Mouse (Mus musculus): ENCODE measurements around the gene Lypd6.

The Lypd6 gene

DNA sequence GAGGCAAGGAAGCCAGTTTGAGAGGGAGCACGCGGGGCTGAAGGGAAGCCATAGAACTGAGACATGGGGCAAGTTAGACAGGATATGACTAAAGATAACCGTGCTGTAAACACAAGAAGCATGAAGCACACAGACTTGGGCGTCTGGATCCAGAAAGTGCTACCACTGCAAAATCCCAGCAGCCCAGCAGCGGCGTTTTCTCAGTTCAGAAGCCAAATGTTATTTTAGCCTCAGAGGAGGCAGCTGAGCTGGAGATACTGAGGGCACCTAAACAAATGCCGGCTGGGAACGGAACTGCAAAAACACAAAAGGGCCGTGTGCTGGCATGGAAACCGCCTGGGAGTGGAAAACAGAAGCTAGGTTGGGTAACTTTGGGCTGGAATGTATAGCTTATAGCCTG is 43.9 kb downstream of the Lypd6 start:
- DNase-seq (ENCODE audit: low read depth, low spot score), result no peak

DNA sequence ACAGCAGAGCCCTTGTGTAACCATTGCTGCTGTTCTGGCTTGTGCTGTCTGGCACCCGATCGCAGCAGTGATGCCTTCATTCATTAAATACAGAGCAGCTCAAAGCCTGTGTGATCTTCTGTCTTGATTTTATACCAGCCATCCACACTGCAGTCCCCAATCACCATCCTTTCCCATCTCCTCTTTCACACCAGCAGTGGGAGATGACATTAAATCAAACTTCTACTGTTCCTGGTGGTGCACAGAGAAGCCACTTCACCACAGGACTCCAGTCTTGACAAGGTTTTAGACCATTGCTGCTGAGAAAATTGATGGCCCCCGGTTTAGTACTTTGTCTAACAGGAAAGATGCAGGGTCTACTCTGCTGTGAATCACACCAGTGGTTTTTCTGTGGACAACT is 44.9 kb downstream of the Lypd6 start:
- DNase-seq (ENCODE audit: low read depth, low spot score), result no peak

DNA sequence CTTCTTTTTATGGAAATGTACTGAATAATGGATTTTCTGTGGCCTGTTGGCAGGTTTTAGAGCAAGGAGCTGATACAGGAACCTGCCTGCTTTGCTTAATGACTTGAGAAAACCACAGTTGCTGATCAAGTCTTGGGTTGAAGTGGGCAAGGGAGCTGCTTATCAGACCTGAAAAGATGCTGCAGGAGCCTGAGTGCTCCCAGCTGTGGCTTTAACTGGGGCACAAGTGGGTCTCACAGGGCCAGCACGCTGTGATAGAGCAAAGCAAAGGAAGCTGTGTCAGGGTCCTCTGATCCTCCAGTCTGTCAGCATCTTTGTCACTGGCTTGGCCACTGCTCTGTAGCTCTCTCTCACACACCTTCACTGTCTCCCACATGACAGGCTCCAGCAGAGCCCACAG is 45.4 kb downstream of the Lypd6 start:
- DNase-seq (ENCODE audit: low read depth, low spot score), result no peak

DNA sequence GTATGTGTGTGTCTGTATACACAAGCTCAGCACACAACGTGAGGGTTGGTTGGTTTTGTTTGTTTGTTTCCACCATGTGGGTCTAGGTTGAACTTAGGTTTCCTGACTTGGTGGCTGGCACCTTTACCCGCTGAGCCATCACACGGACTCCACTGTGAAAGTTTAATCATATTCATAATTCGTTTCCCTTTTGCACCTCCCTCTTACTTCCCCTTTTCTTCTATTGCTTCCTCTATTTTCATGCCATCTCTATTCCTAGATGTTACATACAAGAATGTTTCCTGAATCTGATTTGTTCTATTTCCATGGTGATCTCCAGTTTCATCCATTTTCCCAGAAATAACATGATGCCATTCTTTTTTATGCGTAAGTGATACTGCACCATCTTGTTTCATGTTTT is 46.2 kb downstream of the Lypd6 start:
- no peak for DNase-seq (ENCODE audit: low read depth, low spot score)

DNA sequence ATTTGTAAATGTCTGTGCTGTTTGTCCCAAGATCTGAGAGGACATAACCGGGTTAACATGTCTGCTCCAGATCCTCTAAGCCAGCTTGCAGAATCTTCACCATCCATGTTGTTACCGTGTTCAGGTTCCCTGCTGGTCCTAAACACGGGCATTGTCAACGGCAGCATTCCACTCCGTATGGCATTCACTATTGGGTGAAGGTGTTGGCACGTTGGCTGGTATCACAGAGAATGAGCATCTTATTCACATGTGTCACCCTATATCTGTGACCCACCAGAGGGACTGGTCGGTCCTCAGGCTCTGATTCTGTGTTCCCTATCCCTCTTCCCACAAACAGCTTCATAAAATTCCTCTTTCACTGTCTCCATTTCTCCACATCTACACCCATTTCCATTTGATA is 52.9 kb downstream of the Lypd6 start:
- DNase-seq (ENCODE audit: low read depth, low spot score), result no peak

DNA sequence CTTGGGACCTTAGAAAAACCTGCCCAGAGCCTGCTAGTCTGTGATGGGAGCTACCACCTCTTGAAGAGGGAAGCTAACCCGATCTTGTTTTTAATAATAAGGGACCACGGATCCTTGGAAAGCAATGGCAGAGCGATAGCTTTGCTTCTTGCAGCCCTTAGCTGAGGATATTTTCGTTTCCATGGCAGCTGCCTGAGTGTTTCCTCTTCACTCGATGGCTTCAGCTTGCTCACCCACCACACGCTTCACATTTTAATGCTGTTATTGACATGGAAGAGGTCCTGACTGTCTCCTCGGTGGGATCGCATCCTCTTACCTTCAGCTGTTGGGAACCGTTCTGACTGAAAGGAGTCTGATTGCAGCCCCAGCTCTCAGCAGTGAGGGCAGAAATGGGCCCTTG is 54.6 kb downstream of the Lypd6 start:
- DNase-seq (ENCODE audit: low read depth, low spot score), result no peak

DNA sequence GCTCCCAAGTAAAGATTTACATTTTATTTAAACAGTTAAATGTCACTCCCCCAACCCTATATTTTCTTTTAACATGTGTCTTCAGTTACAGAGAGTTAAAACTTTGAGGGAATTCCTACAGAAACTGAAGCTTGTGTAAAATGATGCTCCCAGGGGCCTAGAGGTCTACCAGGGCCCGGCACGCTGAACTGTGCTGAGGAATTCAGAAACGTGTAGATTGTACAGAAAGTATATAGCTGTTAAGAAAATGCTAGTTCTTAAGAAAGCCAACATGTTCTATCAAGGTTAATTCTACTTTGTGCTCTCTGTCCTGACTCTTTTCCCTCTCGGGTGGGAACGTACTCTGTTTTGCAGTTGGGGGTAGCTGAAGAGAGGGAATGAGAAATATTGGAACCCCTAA is 57.1 kb downstream of the Lypd6 start:
- no peak for DNase-seq (ENCODE audit: low read depth, low spot score)

DNA sequence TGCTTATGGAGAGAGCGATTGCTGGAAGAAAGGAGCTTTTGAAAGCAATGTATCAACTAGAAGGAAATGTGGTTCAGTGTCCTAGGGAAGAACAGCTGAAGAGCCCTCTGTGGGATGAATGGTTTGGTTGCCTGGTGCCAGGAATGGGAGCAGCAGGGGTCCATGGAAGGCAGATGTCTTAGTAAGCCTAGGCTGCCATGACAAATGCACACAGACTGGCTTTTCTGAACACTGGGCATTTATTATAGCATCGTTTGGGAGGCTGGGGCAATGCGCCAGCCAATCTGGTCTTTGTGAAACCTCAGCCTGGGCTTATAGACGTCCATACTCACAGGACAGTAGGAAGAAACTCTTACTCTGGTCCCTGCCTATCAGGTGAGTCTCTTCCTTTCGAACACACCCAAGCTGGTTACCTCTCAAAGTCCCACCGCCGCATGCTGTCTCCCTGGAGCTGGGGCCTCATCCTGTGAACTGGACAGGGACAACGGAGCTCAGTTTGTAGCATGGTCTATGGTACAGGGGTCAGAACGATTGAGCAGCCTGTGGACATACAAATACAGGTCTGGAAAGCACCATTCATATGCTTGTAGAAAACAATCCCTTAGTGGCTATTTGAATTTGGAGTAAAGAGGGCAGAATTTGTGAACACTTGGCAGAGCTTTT is 61.4 kb downstream of the Lypd6 start:
- DNase-seq (ENCODE audit: low read depth, low spot score), result no peak

DNA sequence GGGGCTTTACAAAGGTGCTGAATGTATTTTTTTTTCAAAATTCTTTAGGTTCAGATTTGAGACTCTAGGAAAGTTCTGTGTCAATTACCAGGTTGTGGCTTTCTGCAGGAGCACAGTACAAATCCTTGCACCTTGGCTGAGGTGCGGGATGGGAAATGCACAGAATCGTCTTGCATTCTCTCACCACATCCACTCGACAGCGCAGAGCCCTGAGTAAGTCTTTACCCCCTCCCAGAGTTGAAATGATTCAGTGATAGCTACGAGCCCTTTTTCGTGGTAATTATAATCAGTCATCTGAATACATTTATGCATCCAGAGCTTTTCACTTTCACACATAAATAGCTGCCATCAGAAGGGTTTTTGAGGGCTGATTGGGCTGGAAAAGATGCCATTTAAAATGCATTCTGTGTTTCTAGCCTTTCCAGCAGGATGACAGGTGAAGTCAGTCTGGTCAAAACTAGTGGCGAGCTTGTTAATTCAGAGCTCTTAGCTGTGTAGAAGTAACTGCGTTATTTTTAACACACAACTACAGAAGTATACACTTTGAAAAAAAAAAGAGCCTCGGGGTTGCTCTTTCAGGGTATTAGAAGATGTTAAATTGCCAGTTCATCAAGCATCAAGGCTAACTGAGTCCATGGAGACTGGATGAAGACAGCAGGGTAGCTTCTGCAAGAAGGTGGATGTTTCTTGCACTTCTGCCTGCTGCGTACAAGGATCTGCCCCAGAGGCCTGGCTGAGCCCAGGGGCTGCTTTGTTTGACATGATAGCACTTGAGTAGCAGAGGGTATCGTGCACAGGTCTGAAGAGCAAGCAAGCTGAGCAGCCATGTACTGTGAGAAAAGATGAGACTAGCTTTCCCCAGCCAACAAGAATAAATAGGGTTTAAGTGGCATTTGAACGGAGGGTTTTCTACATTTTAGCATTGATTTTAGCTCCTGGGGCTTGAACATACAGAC is 62.4 kb downstream of the Lypd6 start:
- no peak for DNase-seq (ENCODE audit: low read depth, low spot score)

DNA sequence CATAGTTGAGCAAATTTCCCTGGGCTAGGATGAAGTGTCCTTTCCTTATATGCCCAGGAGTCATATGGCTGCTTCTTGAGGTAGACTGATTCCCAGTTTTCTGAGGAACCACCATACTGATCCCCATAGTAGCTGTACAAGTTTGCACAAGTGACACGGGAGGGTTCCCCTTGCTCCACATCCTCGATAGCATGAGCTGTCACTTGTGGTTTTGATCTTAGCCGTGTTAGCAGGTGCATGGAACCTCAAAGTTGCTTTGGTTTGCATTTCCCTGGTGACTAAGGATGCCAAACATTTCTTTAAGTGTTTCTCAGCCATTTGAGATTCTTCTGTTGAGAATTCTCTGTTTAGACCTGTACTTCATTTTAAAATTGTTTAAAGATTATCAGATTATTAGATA is 64.4 kb downstream of the Lypd6 start:
- no peak for DNase-seq (ENCODE audit: low read depth, low spot score)

DNA sequence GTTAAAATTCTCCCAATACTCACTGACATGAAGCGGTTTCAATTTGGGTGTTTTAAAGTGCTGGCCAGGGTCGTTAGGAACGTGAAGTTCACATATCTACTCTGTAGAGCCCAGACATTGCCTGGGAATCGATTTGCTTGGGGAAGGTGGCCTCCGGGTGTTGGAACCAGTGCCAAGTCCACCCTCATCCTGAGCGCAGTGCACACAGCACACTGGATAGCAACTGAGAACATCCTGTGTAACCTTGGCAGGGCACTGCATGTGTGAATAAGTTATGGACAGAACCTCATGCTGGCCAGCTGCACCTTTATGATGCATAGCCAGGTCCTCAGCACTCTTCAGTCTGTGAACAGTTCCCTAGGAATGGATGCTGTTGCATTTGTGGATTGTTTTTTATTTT is 77.4 kb downstream of the Lypd6 start:
- DNase-seq (ENCODE audit: low read depth, low spot score), result no peak

DNA sequence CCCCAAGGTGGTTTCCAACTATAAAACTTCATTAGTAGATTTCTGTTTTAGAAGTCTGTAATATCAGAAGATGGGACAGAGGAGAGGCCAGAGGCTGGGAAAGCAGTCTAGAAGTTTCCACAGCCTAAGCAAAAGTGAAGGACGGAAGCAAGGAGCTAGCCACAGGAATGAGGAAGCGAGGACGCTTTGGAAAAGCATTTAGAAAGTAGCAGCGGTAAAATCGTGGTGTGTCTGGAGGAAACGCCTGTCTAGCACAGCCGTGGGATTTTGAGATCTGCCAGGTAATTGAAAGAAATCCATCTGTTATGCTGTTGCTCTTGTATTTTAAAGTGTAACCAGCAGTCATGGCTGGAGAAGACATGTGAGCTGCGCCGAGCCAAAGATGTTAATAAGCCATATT is 81.1 kb downstream of the Lypd6 start:
- no peak for DNase-seq (ENCODE audit: low read depth, low spot score)

DNA sequence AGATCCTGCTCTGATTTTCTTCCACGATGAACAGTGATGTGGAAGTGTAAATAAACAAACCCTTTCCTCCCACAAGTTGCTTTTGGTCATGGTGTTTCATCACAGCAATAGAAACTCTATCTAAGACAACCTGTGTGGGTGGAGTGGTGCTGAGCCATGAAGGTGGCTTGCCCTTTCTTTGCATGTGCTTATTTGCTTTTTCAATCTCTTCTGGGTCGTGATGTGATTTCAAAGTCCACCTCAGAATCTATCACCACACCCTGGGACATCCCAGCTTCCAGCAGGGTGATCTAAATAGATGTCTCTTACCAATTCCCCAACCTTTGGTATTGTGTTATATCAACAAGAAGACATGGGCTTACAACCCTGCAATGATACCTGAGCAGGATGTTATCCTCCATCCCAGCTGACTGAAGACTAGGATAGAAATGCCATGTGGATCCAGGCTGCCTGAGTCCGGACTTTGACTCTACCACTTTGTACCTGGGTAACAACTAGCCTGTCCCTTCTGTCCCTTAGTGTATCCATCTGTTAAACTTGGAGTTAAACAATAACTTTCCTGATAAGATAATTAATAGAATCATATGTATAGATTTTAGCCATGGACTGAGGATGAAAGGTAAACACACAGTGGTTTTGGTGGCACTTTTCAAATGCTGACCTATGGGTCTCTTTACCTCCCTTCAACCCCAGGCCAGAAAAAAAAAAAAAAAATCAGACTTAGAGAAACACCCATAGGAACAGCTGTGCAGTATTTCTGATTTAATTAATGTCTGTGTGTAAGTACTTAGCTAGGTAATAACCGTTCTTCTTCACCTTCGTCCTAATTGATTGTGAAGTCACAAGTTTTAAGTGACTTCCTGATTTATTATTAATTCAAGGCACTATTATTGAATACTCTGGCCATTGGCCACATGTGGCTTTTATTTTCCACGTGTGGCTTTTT is 83.3 kb downstream of the Lypd6 start:
- DNase-seq (ENCODE audit: low read depth, low spot score), result no peak

DNA sequence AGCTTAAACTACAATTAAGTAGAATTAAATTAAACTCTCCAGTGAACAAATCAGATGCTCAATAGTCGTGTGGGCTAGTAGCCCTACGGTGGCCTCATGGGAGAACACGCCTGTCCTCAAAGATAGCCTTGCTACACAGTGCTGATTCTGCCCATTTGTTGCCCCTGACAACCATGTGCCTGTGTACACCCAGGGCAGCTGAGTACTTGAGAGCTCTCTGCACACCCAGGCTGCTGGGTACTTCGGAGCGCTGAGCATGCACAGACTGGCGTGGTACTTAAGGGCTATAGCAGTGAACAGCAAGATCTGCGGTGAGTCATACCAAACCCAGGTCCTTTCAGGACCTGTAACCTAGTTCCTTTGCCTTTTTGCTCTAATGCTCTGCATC is 84.0 kb downstream of the Lypd6 start:
- no peak for DNase-seq (ENCODE audit: low read depth, low spot score)

DNA sequence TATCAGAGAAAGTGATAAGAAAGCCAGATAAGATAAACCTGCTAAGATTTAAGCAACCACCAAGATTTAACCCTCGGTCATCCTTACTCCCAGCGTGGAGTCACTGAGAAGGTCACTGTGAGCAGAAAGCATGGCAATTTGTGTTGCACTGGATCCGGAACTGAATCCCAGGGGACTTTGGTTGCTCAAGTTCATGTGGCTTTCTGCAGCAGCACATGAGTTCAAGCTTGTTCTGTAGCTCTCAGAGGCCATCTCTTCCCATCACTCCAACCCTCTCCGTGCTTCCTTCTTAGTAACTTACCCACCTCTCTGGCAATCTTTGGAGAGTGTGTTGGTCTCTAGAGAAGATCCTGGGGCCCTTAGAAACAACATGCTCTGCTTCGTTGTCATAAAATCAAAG is 84.6 kb downstream of the Lypd6 start:
- DNase-seq (ENCODE audit: low read depth, low spot score), result no peak

DNA sequence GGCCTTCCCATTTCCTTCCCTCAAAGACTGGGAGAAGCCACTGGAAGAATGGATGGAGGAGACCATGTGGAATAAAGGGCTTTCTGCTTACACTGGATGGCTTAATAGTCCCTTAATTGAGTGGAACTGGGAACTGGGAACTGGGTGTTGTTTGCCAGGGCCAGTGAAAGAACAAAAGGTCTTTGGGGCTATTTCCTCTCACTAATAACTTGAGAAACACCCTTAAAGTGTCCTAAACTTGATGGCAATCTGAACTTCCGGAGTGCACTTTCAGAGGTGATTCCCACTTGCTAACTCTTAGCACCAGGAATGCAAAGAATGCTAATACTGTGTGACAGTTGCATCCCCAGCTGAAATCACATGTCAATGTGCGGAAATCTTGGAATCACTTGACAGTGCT is 85.2 kb downstream of the Lypd6 start:
- no peak for DNase-seq (ENCODE audit: low read depth, low spot score)

DNA sequence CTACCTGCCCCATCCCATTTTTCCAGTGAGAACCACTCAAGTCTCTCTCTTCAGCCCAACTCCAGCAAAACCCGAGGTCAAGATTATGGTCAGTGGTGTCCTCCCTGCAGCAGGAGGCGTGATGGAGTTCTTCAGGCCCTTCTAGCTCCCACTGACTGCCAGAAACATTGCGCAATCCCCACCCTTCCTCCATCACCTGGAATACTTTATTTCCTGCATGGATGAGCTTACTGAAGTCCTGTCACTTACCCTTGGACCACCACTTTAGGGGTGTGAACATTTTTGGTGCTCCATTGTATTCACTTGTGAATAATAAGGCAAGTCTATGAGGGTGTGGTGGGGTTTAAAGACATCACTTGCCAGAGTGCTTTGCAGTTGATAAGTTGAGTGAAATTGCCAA is 85.7 kb downstream of the Lypd6 start:
- no peak for DNase-seq (ENCODE audit: low read depth, low spot score)

DNA sequence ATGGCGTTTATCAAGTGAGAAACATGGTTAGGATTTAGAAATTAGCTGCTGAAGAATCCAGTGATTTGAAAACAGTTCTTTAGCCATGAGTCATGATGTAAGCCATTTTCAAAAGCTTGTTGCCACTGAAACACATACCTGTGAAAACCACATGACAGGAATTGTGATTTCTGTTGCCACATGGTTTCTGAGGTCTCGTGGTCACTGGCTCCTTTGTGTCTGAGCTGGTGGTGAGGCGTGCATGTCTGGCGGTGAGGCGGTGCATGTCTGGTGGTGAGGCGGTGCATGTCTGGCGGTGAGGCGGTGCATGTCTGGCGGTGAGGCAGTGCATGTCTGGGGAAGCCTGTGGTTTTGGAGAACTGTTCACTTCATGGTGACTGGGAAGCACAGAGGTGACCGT is 89.8 kb downstream of the Lypd6 start:
- DNase-seq (ENCODE audit: low read depth, low spot score), result no peak

DNA sequence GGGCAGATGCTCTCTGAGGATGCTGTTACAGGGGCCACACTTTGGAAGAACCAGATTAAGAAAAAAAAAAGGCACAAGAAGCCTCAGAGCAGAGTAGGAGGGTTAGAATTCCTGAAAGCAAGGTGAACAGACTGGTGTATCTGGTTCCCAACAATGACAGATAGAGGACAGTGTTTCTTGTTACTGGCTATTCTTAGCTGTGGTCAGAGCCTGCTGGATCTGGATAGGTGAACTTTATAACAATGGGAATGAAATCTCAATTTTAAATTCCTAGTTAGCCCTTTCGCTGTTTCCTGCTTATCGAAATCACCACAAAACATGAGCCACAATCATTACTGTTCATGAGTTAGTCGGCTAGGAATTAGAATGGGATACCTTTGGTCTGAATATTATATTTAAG is 93.8 kb downstream of the Lypd6 start:
- DNase-seq (ENCODE audit: low read depth, low spot score), result no peak

DNA sequence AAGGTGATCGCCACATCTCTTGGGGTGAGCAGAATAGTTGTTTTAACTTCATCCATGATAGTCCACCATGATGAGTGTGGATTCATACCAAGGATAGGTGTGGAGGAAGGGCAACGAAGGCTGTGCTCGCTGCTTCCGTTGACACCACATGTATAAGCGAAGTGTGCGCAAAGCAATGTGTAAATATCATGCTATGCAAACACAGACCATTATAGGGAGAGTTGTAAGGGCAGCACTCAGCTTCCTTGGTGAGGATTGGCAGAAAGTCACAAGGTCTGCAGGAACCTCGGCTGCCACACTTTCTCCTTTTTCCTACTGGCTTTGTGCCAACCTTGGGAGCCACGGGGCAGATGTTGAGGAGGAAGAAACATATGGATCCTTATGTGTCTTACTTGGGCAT is 97.4 kb downstream of the Lypd6 start:
- DNase-seq (ENCODE audit: low read depth, low spot score), result no peak

DNA sequence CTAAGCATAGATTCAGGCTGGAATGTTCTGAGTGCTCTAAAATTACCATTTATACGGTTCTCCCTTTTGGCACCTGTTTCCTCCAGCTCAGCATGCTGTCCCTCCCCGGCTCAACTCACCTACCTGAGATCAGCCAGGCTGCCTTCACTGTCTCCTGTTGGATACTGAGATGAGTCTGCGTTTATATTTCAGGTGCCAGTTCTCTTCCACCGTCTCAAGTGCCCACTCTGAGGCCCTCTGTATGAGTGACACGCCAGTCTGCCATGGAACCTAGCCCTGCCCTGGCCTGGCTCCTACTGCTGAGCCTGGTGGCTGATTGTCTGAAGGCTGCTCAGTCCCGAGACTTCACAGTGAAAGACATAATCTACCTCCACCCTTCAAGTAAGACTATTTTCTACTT is 99.0 kb downstream of the Lypd6 start:
- no peak for DNase-seq (ENCODE audit: low read depth, low spot score)

DNA sequence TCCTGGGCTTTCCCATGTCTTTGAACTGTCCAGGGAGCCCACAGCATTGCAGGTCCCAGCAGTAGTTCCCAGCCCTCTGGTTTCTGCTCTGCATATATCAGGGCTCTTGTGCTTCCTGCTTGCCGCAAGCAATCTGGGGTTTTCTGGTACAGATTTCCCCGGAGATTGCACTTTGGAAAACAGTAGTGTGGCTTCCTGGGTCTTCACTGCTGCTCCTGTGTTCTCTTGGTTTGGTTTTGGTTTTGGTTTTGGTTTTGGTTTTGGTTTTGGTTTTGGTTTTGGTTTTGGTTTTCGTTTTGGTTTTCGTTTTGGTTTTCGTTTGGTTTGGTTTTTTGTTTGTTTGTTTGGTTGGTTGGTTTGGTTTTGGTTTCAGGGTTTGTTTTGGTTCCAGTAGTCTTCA is 99.9 kb downstream of the Lypd6 start:
- no peak for DNase-seq (ENCODE audit: low read depth, low spot score)

Data from telencephalon, adult 2 months (tissue).